Mouse (Mus musculus) cerebellum, postnatal 10 days (tissue): Measurements from ENCODE around the gene Naa80.
A peak's percentile ranks its signal among the peaks of the same experiment; 100 is the strongest.

Experiments used
- DNase-seq, 2 experiments: peaks; one replicate each; pipeline ENCODE4 v3.0.0; 2021; ENCODE audit warnings: mixed read lengths in 2 of 2

Naa80 gene

DNA sequence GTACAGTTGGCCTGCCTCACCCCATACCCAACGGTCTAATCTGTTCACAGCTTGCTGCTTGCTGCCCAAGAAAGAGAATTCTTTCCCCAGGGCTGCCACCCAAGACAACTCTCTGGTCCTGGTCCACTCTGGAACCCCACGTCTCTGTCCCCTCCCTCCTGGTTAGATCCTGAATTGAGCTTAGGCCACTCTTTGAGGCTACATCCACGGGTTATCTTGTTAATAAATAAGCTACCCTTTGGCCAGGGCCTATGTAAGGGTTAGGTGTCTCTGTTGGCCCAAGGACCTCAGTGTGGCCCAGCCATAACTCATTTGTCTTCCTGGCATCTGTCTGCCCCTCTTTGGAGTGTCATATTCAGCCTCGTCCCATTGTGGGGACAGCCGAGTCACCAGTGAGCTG, 19.7 kb downstream of the Naa80 start:
- DNase-seq: no peak

DNA sequence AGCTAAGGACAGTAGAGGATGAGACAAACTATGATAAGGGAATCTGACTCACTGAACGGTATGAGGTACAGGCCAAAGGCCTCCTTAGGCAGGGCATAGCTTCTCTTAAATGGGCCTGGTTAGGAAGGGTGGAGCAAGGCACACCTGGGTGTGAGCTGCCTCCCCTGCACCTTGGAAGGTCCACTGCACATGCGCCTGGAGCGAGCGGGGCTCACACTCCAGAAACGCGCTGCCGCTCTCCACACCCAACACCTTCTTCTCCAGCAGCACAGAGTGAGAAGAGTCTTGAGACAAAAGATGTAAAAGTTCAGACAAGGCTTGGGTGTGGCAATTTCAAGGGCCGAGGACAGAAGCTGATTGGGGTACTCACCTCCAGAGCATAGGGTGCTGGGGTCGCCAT, 20.7 kb downstream of the Naa80 start:
- no peak for DNase-seq

DNA sequence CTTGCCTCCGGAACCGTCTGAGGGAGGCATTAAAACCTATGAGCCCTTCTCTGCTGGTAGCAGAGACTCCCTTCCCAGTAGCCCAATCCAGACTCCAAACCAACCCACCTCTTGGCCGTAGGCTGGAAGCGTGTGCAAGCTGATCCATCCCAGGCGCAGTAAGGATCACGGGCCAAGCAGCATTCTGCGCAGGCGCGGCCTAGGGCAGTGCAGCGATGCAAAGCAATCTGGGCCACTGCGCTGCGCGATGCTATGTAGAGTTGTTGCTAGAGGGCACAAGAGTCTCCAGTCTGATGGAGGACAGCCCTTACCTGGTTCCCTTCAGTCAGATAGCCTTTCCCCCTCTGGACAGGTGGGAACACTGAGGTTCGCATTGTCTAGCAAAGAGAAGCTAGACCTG, 21.2 kb downstream of the Naa80 start:
- peak; percentile 73 to 74 for DNase-seq

DNA sequence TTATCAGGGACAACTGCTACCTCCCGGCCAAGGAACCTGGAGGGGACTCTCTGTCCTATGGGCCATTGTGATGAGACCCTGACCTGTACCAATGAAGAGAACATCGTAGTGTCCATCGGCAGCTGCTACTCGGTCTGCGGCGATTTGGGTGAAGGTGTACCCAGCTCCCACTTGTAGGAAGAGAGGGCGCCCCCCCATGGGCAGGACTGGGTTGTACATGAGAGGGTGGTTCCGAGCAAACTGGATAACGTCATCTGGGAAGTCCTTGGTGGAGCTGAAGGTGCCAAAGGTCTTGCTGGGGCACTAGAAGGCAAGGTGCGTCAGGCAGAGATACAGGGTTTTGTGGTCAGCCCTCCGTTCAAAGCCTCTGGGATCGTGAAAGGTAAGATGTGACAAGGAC, 22.1 kb downstream of the Naa80 start:
- peak; percentile 42 to 63 for DNase-seq

DNA sequence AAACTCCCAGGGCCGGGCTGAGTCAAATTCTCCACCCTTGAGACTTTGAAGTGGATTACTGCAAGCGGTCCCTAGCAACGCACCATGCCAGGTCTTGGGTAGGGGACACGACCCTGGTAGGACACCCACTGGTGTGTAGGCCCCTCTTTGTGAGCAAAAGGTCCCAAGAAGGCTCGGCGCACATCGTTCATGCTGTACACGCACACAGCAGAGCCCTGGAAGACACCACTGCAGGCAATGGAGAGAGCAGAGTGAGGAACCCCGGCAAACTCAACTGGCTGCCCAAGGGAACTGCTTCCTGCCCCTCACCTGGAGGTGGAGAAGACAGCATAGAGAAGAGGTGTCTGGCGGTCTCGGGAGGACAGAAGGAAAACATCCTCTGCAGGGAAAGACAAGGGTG, 22.6 kb downstream of the Naa80 start:
- DNase-seq: no peak

DNA sequence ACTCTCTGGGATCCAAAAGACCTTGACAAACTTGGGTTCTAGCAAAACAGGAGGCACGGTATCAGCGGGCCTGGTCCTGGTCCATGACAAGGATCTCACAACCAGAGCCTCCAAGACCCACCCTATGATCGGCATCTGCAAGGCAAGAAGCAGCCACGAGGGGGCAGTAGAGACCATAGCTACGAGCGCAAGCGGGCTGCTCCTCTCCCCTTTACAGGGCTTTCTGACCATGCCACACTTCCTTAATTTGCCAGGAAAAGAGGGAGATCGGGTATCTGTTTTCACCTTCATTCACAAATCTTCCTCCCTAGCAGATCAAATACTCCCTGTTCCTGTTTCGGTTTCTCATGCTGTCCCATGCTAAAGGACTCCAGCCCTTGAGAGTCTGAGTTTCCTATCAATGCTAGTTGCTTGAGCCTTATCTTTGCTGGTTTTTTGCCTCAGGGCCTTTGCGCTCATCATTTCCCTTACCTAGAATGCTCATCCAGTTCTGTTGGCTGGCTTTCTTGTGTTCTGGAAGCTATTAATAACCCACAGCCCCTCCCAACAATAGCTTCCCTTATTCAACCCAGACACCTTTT, 23.5 kb downstream of the Naa80 start:
- DNase-seq: peak; percentile 98 to 100

DNA sequence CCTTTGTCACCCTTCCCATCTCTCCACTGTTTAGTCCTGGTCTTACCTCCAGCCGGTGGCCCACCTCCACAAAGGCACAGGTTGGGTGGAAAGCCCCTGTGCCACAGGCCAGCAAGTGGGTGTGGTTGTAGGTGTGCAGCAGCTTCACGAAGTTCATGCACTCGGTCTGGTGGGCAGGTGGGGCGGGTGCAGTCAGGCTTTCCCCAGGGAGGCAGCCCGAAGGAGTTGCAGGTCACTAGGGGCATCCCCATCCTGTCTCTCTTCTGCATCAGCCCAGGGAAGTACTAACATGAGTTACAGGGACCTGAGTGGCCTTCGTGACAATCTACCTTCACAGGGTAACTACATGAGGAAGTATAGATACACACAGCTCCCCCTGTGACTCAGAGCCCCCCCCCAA, 24.6 kb downstream of the Naa80 start:
- no peak for DNase-seq

DNA sequence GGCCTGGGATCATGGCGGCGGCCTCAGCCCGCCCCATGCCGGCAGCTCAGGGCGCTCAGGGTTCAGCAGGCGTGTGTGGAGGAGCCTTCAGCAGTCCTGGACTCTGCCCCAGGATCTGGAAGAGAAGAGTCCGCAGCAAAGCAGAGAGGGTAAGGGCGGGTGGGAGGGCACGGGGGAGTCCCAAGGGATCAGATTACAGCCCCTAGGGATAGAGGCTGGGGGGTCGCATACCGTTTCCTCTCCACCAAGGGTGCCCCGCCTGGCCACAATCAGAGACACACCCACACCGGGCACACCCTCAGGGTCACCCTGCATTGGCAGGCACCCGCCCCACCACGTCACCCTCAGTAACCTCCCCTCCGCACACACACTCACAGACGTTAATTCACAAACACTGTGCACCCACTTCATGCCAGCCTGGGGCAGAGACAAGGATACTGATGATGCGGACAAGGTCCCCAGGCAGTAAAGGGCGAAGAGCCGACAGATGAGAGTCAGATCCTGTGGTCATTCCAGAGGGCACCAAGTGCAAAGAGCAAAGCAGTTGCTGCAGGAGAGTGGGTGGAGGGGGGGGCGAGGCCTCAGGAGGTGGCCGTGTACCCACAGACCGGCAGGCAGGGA, 26.5 kb downstream of the Naa80 start:
- no peak for DNase-seq

DNA sequence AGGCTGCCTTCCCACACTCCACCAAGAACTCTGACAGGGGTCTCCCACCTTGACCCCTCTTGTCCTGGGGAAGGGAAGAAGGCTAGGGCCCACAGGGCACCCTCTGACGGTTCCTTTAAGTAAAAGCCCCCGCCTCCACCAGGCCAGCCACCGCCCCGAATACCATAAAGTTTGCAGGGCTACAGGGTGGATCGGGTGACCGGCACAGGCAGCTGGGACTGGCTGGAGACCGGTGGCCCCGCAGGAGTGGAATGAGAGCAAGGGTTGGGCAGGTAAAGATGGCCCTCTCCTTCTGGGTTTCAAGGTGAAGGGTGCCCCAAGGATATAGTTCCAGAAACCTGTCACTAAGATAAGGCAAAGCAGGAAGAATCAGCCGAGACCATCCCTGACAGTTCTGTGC, 27.9 kb downstream of the Naa80 start:
- no peak for DNase-seq

DNA sequence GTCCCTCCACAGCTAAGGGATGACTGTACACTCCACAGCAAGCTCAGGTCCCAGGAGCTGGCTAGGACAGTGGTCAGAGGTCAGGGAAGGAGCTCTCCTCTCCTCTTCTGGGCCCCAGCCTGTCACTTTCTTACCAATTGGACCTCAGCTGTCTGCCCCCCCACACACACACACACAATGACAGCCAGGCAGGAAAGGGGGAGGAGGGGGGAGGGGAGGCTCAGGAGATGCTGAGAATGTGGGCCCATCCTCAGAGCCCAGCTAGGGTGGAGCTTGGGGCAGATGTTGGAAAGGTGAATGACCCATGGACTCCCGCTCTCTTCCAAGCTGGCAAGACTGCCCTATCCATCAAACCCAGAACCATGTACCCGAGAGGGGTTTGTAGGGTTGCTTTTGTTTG, 28.3 kb downstream of the Naa80 start:
- DNase-seq: no peak

DNA sequence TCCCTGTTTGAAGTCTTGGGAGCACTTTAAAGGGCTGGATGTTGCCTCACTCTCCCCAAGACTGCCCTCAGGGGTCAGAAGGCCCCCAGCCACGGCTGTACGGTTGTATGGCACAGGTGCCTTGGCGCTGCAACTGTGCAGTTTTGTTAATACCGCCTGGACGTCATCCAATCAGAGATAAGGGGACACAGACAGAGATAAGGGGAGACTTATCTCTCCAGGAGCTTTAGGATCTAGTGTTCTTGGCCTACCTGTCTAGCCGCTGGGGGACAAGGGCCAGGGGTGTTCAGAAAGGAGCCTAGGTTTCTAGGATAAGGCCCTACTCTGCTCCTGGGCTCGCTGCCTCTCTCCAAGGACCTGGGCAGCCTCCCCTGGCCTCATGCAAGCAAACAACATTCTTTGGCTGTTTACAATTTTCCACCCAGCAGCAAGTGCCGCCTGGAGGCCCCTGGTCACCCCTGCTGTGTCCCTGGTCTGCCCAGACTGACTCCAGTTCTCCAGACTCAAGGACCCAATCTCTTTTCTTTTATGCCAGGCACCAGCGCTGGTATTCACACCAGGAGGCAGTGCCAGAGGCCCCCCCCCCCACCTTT, 29.1 kb downstream of the Naa80 start:
- peak in 1 of 2 experiments; percentile 19 for DNase-seq

DNA sequence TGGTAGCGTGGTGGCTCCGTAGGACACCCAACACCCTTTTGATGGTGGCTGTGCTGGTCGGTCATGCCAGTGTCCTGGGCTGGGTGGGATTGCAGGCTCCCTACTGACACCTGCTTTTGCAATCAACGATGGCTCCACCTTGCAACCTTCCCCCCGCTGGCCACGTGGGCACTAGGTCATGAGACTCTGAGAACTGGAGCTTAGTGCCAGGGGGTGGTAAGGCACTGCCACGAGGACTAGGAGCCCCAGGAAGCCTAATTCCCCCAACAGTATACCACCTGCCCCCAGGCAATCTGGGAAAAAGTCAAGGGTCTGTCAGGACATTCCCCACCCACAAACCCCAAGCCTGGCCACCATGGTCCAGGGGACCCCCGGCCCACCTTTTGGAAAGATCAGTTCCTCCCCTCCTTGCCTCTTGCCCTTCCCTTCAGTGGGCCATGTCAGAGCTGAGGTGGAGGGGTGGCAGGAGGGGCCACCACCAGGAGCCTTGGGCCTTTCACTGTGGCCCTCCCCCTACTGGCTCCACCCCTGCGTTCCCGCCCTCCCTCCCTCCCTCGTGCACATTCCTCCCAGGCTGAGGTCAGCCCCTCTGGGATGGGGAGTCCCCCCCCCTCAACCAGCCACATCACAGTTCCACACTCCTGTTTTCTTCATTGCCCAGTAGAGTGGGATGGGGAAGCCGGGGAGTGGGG, 30.2 kb downstream of the Naa80 start, which contains the start of gene Sema3b:
Gene Sema3b (minus strand): TSS at position 489 of the 692 bp plus-strand sequence.
- no peak for DNase-seq

DNA sequence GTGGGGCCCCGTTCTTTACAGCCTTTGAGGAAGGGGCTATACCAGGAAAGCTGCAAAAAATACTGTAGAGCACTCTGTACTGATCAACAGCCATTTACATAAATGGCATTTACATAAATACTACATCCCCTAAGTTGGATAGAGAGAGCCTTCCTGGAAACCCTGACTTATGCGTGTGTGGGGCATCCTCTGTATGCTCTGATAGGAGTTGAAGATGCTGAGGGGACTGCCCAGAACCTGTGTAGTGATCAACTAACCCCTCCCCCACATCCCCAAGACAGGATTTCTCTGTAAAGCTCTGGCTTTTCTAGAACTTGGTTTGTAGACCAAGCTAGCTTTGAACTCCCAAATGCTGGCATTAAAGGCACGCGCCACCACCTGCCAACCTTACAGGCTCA, 30.7 kb downstream of the Naa80 start:
- DNase-seq: no peak

DNA sequence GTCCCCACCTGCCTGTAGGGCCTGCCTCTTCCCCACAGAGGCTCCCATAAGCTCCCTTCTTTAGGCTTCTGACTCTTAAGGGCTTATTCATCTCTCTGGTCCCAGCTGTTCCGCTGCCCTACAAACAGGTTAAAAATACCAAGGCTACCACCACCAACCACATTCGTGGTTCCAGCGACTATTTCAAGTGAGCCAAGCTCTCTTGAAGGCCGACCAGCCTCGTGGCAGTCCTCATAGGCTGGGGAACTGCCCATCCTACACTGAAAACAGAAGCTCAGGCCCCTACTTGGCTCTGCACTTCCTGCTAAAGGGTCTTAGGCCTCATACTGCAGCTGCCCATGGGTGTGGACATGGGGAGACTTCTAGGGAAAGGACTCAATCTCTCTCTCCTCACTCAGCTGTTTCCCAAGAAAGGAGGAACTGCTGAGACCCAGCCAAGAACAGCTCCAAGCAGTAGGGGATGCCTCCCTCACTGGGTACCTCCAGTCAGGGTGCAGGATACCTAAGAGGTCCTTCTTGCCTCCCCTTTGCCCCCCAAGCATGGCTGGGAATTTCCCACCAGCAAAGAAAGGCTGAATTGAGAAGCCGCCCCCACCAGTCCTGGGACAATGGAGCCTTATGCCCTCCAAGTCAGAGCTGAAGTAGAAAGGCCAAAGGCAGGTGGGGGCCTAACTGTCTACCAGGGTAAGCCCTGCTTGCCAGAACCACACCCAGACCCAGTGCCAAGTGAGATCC, 32.9 kb downstream of the Naa80 start:
- no peak for DNase-seq

DNA sequence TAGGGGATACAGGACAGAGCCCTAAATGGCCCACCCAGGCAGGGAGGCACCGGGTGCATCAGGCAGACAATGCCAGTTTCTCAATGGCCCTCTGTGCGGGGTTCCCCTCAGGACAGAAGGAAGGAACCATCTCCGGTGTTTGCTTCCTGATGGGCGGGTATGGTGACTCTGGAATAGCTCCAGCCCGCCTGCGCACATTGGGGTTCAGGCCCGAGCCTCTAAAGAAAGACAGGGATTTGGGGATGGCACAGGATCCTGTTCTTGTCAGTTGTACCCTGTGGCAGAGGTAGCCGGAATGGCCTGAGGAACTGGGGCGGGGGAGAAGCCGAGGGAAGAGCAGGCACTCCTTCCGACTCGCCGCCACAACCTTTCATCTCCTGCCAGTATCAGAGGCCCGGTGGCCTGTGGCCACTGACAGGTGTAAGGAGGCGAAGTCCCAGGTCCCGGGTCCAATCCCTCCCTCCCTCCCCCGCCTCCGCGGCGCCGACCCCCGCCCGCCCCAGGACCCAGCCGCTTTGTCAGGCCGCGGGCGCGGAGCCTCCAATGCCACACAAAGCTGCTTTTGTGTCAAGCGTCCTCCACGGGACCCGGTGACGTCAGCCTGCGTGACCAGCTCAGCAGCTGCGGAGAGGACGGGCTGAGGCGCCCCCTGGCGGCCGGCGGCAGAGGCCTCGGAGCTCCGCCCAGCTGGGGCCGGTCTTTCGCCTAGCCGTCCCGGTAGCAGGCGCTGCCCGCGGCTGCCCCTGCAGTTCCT, 33.7 kb downstream of the Naa80 start:
- DNase-seq: peak; percentile 100

DNA sequence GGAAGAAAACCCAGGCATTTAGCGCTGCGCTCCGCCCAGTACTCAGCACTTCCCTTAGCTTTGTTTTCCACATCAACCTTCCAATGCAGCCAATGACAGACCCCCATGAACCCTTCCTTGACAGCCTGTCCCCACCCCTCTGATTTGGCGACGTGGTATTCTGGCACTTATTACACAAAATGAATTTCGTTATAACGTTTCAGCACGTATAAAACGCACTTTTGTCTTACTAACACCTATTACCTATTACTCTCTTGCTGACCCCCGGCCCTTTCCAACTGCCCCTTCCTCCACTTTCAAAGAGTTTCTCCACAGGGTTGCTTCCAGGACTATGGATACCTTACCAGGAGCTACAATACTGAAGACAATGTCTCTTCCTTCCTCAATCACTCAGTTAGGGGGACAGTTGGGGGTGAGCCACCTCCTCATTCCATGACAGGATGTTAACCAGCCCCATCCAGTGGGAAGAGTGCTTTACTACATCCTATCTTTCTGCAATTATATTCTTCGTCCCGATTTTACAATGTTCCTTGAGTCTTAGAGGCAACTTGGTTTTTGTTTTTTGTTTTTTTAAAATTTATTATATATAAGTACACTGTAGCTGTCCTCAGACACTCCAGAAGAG, 34.4 kb downstream of the Naa80 start:
- DNase-seq: peak; percentile 56 to 72

DNA sequence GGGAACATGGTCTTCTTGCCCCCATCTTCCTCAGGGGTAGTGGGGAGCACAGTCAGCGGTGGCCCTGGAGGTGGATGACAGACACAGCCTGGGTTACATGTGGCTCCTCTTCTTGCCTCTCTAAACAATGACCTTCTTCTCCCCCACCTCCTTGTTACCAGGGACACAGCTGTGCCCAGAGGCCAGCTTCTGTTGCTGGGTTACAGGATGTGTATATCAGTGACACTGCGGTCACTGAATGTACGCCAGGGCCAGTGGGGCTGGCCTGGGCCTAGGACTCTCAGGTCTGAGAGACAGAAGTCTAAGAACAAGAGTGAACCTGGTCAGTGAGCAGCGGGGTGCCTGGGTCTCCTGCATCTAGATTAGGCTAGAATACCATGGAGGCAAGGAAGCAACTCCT, 36.3 kb downstream of the Naa80 start:
- DNase-seq: no peak

DNA sequence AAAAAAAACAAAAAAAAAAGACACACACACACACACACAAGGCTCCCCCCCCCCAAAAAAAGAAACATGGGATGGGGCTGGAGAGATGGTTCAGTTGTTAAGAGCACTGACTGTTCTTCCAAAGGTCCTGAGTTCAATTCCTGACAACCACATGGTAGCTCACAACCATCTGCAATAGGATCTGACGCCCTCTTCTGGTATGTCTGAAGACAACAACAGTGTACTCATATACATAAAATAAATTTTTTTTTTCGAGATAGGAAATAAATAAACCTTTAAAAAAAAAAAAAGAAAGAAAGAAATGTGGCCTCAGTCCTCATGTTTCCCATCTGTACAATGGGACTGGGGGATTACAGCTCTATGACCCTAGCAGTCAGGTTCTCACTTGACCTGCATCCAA, 38.8 kb downstream of the Naa80 start:
- no peak for DNase-seq

DNA sequence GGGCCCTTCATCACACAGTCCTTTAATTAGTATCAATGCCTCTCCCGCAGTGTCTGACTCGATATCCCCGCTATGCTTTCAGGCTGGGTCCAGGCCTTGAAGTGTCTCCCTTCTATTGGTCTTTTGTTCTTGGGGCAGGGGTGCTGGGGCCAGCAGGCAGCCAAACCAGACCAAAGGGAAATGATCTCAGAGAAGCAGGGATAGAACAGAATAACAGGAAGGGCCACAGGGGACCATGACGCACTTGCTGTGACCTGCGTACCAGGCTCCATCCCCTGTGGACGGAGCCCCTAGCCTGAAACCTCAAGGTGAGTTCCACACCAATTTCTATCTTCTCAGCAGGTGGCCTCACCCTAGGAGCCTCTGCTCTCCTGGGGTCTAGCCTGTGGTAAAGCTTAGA, 39.4 kb downstream of the Naa80 start:
- DNase-seq: peak in 1 of 2 experiments; percentile 17

DNA sequence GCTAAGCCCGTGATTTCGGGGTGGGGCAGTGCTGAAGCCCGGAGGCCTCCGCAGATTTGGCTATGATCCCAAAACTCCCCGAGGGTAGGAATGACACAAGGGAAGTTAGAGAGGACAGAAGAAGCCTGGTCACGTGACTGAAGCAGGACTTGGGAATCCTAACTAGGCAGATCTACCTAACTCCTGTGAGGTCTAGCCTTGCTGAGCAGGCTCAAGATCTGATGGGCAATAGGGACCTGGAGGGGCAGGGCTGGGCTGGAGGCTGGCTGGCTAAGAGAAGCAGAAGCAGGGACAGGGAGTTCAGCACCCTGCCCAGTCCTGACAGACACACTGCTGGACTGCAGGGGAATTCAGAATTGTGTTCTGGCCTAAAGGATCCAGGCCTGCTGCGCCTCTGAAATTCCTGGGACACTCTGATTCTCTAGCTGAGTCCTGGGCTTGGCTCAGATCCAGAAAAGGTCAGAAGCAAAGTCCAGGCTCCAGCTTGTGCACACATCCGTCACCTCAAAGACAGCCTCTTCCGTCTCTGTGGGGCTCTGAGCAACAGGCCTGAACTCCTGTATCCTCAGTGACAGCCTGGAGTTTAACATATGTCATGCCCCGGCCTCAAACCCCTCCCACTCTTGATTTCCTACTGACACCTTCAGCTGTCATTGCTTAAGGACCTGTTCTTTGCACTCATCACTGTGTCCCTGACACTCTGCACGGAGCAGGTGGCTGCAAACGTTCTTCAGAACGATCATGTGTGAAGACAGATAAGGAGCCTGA, 40.3 kb downstream of the Naa80 start:
- peak in 1 of 2 experiments; percentile 39 for DNase-seq

DNA sequence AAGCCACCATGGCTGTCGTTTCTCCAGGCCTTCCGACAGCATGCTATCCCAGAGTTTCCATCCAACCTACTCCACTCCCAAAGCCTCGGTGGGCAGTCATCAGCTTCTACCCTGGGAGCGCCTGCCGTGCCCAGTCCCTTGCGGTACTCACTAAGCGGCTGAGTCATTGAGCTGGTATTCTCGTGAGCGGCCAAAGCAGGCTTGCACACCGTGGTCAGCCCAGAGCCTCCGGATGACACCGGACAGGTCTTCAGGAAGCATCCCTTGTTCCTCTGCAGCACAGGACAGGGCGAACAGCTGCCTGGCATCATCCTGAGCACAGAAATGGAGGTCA, 40.8 kb downstream of the Naa80 start:
- no peak for DNase-seq
